Mouse (Mus musculus): ENCODE results near the gene Ppfia1.

DNA sequence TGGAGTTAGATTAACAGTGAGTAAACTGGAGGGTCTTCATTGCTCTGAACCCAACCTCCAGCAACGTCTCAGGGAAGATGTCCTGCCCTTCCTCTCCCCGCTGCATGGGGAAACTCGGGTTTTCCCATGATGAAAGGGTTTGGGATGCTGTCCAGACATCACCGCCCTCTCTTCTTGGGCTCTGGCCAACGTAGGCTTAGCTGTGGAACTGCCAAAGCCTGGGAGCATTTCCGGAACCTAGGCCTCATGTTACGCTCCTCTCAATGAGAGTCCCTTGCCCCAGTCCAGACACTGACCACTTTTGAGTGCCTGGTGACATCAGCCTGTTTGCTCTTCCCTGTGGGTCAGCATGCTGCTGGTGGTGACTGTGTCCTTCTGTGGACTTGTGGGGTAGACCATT lies 15.9 kb upstream of the Ppfia1 start:
- no peak for TF ChIP-seq POLR2A (IDR thresholded peaks at IDR 0.05; ENCODE audit: extremely low read depth, insufficient read depth, low read length)
- TF ChIP-seq CTCF (IDR thresholded peaks at IDR 0.05; ENCODE audit: extremely low read depth, insufficient read depth, low read length) = no peak

Measured in cortical plate, adult 2 months (tissue).